Mouse (Mus musculus) testis, adult 2 months (tissue): ENCODE measurements around the gene Tuba1c.

Experiments
- CTCF ChIP-seq: fragments of 200-500 bp; IDR thresholded peaks from 2 replicates; pipeline ENCODE4 v1.5.1; 2012; ENCODE audit warnings: low read depth, mild to moderate bottlenecking, inconsistent platforms, low read length, moderate library complexity; ENCODE audit not compliant: control insufficient read depth, insufficient read depth, insufficient replicate concordance
- POLR2A ChIP-seq: fragments of 200-500 bp; IDR thresholded peaks from 2 replicates; pipeline ENCODE4 v1.6.1; 2012; ENCODE audit warnings: low read depth, mild to moderate bottlenecking, inconsistent platforms, low read length, moderate library complexity; ENCODE audit not compliant: control insufficient read depth

- TF ChIP-seq CTCF (no peak), POLR2A (no peak)
Measured at GRCm38 (mm10) chr15:98997938-98998774, 31.5 kb upstream of the Tuba1c start.
